Mouse (Mus musculus) adrenal gland, adult (tissue): ENCODE results near the gene Lca5.

ENCODE experiments used
- DNase-seq, 2 experiments: peaks; one replicate each; pipeline ENCODE4 v3.0.0; 2022 to 2023; ENCODE audit warnings: low spot score in 1 of 2; ENCODE audit not compliant: inconsistent age in 2 of 2

Lca5 gene

DNA sequence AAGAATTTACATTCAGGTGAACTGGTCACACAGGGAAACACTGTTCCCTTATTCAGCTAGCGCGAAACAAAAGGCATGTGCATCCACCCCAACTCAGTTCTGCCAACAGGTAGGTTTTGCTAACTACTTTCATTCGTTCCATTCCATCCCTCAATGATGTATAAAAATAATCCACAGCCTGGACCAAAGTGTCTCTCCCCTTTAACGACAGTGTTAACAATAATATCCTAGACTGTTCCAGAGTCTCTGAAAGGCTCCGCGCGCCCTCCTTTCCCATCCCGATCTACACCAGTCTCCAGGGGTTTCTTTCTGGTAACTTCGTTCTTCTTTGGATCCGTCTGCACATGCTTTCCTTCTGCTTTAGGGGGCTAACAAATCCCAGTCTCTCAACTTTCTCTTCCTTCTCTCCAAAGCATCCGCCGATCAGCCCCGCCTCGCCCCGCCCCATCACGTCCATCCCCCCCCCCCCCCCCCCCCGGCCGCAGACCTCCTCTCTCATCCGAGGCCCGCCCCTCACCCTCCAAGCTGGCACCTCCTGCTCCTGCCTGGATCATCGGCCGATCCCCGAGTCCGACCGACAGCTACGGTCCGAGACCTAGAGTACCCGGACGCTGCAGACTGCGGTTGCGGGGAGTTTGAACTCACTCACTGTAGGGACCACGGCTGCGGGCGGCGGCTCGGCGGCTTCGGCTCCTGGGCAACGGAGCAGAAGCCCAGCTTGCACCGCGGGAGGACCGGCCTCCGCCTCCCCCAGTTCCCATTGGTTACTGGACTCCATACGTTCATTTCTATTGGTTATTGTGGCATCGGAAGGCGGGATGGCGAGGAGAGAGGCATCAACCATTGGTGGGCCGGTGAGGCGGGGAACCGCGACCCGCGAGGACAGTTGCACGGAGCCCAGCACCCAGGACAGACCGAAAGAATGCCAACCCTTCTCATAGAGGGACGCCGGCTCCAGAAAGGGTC is at the start of gene Lca5:
Gene Lca5, minus strand, starts transcription at position 736 of the 966 bp plus-strand sequence.
- peak; percentile 95 to 98 for DNase-seq

DNA sequence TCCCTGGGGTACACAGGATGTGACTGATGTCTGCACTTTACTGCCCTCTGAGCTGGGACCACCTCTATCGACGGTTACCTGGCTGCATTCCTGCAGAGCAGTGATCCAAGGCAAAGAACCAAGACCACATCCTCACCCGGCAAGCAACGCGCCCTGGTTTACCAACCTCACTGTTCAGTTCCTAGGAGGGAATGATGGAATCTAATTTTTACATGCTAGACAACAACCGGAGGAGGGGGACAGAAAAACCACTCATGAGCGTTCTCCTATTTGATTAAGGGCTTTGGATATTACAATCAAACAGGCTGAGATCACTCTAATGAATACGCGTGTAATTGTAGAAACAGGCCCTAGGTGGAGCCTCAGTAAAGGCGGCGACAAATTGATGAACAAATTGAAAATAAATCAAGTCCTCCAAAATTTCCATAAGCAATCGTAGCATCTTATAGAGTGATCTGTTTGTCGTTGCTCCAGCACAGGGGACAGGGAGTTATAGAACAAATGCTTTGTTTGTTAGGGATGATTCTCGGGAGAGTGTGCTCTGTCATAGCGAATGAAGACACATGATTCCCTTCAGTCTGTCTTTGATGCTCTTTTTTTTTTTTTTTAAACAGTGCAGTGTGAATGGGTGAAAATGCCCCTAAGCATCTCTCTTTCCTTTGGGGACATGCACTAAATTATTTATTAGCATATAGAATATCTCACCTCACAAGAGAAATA is 47.7 kb upstream of the Lca5 start:
- peak in 1 of 2 experiments; percentile 51 for DNase-seq

DNA sequence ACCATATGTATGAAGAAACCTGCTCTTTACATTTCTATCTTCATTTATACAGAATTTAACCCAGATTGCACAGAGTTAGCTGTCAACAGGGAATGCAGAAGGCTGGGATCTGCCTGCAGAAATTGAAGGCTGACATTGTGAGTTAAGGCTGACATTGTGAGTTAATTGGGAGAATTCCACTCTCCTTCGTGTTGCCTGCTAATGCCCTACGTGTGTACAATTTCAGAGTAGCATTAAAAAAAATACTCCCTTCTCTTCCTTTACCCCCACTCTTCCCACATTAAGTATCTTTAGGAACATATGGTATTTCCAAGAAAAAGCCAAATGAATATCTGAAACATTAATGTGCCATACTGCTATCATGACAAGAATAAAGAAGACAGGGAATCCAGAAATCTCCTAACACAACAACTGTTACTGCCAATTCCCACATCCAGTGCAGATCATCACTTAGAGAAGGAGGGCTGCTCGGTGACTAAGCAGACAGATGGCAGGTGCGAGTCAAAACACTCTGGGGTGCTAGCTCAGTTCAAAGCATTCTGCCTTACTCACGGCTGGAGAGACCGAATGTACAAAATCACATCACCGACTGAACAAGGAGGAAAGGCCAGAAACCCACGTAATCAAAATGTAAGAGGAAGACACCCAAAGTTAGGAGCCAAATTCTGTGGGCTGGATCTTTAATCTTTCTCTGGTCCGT is 47.0 kb upstream of the Lca5 start:
- no peak for DNase-seq

DNA sequence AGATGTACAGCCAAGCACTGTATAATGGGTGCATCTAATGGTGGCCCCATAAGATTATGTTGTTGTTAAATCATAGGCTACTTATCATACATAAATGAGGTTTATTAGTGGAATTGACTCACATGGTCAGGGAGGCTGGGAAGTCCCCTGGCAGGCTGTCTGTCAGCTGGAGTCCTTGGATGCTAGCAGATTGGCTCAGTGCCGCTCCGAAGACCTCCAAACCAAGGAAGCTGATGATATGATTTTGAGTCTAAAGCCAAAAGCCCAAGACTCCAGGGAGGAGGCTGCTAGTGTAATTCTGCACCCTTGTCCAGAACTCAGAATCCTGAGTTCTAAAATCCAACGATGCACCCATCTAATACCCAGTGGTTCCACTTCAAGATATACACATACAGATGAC is 45.0 kb upstream of the Lca5 start:
- DNase-seq, result peak; percentile 63 to 85

DNA sequence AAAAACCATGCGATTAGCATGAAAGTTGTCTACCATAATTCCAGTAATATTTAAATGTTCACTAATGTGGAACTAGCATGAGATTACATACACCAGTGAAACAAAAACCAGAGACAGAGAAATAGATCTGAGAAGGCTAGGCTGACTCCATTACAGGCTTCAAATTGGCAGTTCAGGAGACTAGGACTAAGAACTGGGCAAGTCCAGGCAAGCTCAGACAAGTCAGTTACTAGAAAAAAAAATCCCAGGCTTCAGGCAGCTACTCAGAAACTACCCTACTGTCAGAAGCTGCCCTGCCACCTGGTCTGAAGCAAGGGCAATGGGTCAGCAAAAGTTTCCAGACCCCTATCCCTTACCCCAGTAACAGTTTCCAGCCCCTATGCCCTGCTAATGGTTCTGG is 44.4 kb upstream of the Lca5 start:
- no peak for DNase-seq

DNA sequence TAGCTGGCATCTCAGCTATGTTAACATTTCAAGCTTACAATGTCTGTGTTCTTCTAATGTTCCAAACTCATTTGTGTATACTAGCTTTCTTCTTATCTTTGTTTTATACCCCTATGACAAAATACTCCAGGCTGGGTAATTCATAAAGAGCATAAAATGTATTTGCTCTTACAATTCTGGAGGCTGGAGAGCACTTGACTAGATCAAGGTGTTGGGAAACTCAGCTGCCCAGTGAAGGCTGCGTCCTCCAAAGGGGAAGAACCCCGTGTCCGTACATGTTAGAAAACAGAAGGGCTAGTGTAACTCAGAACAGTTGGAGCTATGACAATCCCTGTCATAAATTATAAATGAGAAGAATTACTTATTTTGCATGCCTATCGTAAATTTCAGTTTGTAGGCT is 42.5 kb upstream of the Lca5 start:
- peak in 1 of 2 experiments; percentile 40 for DNase-seq

DNA sequence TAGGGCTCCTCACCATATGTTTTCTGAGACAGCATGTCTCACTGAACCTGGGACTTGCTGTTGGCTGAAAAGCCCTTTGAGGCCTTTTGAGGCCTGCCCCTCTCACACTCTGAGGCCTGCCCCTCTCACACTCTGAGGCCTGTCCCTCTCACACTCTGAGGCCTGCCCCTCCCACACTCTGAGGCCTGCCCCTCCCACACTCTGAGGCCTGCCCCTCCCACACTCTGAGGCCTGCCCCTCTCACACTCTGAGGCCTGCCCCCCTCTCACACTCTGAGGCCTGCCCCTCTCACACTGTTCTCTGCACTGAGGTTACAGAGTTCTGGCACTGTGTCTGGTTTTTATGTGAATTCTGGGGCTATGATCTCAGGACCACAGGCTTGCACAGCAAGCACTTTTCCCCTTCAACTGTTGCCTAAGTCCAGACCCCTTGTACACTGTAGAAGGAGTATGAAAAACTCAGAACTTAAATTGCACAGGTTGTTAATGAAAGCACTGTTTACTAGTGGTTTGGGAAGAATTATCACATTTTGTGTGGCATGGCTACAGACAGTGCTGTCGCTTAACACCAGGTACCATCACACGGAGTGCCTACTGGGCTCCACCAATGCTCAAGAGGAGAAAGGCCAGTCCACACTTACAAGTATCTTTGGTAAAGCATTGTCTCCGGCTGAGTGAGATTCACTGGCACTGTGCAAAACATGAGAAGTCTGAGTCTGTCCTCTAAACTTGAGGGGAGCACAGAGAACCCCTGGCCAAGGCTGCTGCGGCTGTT is 41.4 kb upstream of the Lca5 start:
- no peak for DNase-seq

DNA sequence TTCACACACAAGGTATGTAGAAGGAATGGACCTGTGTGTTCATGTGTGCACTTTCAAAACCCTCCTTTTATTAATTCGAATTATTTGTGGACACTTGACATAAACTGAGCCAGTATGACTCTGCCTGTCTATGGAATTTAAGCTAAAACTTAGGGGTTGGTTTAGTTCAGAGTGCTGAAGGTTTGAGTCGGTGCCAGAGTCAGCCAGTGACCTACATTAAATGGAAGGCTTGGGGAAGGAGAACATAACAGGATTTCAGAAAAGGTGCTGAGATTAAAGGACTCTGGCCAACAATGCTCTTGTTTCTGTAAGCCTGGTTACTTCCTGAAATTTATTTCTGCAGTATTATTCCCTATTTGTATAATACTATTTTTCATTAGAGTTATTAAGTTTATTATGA is 28.9 kb upstream of the Lca5 start:
- no peak for DNase-seq

DNA sequence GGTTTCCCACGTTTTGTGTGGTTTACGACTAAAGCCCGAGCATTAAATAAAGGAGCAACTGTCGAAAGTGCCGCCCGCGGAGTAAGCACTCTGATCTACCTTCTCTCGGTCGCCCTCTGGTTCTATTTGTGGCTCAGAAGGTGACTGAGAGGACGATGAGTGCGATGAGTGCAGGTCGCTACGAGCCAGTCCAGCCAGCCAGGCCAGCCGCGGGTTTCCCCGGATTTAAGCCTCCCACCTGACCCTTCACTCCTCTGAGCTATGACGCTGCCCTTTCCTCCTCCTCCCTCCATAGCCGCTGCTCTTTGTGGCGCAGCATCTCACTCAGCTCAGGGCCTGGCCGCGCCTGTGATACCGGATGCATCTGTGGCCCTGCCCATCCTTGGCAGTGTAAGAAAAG is 6.8 kb upstream of the Lca5 start:
- DNase-seq, result peak; percentile 61 to 85

DNA sequence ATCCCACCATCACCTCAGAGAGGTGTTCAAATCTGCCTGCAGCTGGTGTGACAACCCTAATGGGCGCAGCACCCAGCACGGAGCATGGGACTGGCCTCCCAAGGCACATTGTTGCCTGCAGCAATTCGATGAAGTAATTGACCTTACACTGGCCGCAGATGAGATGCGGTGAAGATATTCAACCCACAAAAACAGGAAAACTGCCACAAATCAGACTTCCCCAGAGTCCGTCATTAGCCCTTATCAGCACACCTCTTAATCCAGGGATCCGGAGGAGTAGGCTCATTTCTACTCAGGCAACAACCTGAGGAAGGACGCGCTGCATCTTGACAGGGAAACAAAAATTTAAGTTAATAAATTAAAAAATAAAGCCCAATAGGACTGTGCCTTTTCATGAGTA is 6.2 kb upstream of the Lca5 start:
- no peak for DNase-seq

DNA sequence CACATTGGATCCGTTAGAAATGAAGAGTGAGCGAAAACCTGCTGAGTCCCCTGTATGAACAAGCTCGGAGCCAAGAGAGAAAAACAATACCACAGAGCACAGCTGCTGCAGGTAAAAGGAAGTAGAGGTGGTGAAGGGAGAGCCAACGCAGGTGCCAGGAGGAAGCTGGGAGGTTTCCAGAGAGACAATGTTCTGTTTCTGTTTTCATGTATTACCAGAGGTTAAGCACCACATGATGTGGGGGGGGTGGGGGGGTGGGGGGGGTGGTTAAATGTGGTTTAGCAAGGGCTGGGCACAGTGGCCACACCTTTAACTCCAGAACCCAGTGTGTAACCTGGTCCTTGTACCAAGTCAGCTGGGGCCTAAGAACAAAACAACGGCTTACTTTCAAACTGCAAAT is 3.3 kb downstream of the Lca5 start:
- no peak for DNase-seq

DNA sequence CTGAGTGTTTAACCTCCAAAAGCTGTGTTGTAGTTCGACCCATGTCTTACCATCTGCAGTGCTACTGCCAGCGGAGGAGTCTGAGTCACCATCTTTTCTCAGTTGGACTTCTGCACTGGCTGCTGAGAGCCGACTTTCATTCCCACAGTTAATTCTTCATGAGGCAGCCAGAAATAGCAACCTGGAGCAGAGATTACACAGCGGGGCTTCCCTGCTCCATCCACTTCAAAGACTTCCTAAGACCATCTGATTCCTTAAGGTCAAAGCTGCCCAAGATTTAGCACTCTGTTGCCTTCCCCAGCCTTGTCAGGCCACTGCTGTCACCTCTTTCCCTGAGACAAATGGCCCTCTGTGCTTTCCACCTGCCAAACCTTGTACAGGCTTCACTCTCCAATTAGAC is 6.4 kb downstream of the Lca5 start:
- peak; percentile 13 to 54 for DNase-seq

DNA sequence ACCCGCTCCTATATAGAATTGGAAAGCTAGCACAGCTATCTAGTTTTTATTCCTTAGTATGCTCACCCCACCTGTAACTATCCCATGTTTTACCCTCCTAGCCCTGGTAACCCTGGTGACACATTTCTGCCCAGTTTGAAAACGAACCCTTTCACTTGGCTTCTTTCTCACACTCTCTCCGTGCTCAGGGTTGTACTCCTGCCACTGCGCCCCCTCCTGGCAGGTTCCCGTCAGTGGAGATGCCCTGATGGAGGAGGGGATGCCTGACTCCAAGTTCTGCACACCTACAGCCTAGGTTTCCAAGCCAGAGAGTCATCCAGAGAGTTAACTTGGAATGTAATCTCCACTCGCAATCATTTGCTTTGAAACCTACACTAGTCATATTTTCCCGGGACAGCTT is 7.3 kb downstream of the Lca5 start:
- peak in 1 of 2 experiments; percentile 55 for DNase-seq

DNA sequence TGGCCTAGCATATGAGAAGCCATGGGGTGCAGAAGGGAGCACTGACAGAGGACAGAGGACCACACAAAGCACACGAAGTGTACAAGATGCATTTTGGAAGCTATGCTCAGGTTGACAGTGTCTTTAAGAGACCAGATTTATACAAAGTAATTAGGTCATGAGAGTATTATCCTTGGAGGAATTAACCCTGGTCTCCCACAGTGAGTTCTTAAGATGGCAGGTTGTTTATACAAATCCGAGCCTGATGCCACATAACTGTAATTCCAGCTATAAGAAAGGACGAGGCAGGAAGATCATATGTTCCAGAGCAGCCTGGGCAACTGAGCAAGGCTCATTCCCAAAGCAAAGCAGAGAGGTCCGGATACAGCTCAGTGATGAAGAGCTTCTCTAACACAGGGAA is 13.0 kb downstream of the Lca5 start:
- DNase-seq, result no peak

DNA sequence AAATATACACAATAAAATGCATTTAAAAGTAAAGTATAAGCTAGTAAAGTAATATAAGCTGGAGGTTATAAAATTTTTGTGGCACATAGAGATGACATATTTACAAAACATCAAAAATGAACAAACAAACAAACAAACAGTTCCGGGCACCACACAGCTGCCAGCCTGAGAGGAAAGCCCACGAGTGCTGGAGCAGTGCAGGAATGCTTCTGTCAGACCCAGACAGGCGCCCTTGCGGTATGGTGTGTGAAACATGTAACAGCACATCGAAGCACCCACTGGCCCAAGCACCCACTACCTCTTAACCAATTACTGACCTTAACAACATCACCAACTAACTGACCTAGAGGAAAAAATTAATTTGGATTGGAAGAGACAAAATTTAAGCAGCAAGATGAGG is 22.0 kb downstream of the Lca5 start:
- DNase-seq, result no peak

DNA sequence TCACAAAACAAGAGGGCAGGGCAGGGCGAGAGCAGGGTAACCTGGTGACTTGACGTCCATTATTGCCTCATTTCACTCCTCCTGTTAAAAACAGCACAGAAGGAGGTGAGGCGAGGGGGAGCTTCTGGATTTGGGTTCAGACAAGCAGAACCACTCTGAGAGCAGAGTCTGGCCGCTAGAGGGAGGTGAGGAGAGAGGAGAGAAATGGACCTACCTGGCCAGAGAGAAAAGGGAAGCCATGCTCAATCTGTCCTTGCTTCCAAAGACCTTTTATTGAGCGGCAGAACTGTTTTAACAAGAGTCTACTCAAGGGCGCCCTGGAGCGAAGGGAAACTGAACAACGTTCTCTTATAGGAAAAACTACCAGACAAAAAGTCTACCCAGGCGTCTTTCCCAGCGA is 27.9 kb downstream of the Lca5 start:
- peak; percentile 23 to 65 for DNase-seq

DNA sequence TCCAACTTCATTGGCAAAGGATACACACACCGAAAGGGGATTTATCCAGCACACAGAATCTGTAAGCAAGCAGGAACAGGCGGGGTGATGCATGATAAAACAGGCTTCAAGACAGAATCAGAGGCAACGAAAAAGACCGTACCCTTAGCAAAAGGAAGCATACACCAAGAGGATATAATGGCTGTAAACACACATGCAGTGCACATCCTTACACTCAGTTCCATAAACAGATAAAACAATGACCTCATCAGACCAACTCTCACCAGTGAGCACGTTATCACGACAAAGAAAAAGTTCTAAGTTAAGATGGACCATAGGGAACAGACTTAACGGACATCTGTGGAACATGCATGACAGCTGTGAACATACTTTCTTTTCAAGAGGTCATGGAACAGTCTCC is 35.8 kb downstream of the Lca5 start:
- no peak for DNase-seq

DNA sequence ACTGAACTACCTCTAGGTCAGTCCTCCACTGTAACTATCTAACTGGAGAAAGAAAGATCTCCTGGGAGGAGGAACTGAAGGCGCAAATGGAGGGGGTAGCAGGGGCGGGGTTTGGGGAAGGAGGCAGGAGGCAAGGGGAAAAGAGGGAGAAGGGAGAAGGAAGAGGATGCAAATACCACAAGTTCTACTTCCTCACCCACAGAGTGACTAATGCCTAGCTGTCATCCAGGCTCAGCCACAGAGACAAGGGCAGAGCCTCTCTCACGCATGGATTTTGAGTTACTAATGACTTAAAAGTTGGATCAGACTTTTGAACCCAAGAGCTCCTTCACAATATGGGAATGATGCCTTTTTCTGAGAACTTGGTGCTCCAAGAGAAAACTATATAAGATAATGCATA is 40.1 kb downstream of the Lca5 start:
- no peak for DNase-seq

DNA sequence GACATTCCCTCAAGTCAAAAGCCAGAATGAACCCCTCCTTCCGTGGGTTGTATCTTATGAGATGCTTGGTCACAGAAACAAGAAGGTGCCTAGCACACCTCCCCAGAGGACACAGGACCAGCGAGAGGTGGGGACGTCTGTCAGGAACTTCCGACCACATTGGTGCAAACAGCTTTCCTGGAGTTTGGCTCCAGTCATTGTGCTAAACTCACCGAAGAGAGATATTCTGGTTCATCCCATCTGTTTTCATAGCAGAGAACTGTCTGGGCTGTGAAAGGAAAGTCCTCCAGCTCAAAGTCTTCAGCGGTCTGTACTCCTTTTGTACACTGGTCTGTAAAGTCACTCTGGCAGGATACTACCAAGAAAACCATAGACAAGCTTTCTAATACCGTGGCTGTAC is 41.5 kb downstream of the Lca5 start:
- DNase-seq, result no peak

DNA sequence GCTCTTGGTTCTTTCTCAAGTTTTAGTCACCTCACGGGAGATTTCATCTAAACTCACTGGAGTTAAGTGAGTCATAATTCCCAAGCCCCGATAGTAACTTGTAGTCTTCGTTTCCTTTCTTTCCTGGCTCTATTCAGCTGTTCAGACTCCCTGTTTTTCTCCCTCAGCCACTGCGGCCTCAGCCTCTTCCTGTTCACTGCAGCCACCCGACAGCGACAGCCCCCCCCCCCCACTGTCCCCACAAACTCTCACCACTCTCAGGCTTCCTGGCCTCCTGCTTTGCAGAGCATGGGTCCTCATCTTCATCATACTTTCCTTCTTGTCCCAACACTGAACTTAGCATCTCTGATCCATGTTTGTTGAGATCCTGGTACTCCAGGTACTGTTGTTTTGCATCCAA is 42.7 kb downstream of the Lca5 start:
- DNase-seq, result peak in 1 of 2 experiments; percentile 33

DNA sequence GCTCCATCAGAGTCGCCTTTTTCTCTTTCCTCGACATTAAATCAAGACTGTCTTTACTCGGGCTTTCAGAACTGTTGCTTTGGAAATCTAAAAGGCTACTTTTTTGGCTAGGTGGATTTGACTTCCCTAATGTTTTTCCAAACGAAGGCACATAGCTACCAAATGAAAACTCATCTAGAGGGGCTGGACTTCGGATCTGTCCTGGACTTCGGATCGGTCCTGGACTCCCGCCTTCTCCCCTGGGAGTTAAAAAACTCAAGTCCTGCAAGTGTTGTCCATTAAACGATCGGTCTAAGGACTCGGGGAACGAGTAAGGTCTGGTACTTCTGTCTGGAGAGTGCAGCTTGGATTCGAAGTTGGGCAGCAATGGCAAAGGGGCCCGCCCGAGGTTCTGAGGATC is 45.5 kb downstream of the Lca5 start:
- no peak for DNase-seq
